Mouse (Mus musculus): Measurements from ENCODE around the gene Ltbp2. TPM values are rescaled to one million over a fixed set of nuclear protein-coding genes. Genes with fewer than 3 reads are reported as not detected.

Gene Ltbp2
- polyA plus RNA-seq, 1 experiment from 2014 or later = 0.25 TPM

DNA sequence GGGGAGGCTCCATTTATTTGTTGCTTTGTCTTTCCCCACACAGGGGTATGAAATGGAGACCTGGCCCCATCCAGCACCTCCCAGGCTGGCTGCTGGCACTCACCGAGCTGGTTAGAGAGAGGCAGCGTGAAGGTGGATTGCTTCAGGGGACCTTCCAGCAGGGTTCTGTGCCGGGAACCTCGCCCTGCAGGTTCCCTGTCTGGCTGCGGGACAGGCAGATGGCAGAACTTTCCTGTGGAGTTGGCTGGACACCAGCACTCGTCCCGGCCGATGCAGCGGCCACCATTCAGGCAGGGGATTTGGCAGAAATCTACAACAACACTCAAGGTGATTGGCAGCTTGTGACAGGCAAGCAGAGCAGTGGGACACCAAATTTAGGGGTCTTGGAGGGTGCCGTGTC lies 46.4 kb downstream of the Ltbp2 start:
- WGBS = 81% methylated on average over 10 of the region's 10 CpGs
- H3K9me3 ChIP-seq = no peaks in the 10 kb centered on the region
- ATAC-seq (replicated peaks) = no peak
- no peak overlapping the region for H3K4me3 ChIP-seq
- H3K36me3 ChIP-seq (replicated peaks) = no peaks in the 10 kb centered on the region
- no peak overlapping the region for H3K4me2 ChIP-seq
- no peak overlapping the region for H3K9ac ChIP-seq
- H3K27ac ChIP-seq = no peak overlapping the region
- H3K27me3 ChIP-seq (replicated peaks) = no peaks in the 10 kb centered on the region
- no peaks in the 10 kb centered on the region for H3K4me1 ChIP-seq

DNA sequence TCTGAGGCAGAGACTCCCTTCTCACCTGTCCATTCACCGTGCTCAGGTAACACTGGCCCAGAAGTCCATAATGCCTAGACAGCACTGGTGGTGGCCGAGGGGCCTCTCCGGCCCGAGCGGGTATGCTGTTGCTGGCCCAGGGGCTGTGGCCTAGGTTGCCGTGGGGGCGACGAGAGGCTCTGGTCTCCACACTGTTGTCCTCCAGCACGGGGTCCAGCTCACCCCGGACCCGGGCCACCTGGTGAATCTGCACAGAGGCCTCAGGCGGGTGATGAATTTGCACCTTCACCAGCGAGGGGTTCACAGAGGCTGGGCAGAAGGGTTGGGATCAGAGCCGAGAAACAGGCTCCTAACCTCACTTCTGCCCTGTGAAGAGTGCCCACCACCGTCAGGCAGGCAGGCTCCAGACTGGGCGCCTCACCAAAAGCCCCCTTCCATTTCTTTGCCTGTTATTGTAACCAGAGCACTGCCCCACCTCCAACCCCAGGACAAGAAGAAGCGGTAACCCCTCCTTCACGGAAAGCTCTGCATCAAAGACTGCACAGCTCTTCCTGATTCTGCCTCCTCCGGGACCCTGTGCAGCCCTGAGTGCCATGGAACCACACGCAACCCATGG lies 47.1 kb downstream of the Ltbp2 start:
- Histone ChIP-seq H3K36me3 (replicated peaks) (no peaks in the 10 kb centered on the region), H3K27ac (no peak overlapping the region), H3K27me3 (replicated peaks) (no peaks in the 10 kb centered on the region), H3K9ac (no peak overlapping the region), H3K4me1 (no peaks in the 10 kb centered on the region), H3K4me2 (no peak overlapping the region), H3K9me3 (no peaks in the 10 kb centered on the region), H3K4me3 (no peak overlapping the region)
- no peak for ATAC-seq (replicated peaks)
- WGBS = 83% methylated on average over 20 of the region's 20 CpGs

DNA sequence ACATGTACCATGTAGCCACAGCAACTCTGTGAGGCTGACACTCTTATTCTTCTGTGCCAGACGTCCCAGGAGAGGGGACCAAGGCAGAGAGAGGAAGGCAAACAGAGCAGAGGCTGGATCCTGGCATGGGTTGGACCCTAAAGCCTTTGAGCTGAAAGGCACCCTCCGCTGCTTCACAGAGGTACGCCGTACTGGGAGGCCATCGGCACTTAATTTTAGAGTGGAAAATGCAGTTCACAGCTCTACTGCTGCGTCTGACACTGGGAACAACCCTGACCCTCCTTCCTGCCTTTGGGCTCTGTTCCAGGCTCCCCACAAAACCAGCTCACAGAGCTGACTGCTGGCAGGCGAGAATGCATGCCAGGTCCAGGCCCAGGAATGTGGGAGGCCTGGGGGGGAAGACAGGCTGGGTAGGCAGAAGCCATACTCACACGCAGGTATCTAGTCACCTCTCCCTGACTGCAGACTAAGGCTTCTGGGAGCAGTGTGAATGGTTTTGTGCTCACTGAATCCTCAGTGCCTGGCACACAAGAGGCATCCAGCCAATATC lies 48.9 kb downstream of the Ltbp2 start:
- no peak for ATAC-seq (replicated peaks)
- 61% methylated on average over 8 of the region's 8 CpGs for WGBS

DNA sequence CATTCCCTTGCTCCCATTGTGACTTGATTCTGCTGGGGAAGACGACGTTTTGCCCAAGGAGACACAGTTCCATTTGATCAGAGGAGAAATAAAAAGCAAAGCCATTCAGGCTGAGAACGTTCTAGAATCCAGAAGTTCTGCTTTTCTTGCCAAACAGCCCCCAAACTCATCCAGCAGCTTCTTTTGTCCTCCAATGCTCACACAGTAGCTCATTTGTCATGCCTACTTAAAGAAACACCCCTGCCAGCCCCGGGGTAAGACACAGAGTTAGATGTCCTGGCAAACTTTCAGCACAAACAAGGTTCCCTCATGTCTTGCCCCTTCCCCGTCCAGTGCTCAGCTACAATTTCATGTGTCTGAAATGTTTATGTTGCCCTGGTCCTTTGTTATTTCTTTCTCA lies 52.1 kb downstream of the Ltbp2 start:
- WGBS = 50% methylated on average over 5 of the region's 5 CpGs
- H3K27me3 ChIP-seq (replicated peaks) = no peaks in the 10 kb centered on the region
- no peaks in the 10 kb centered on the region for H3K4me1 ChIP-seq
- no peak for ATAC-seq (replicated peaks)
- no peak overlapping the region for H3K9ac ChIP-seq
- H3K9me3 ChIP-seq = no peaks in the 10 kb centered on the region
- H3K27ac ChIP-seq = no peak overlapping the region
- no peak overlapping the region for H3K4me3 ChIP-seq
- no peak overlapping the region for H3K4me2 ChIP-seq
- H3K36me3 ChIP-seq (replicated peaks) = no peaks in the 10 kb centered on the region

More for the DNA sequence above, 48.9 kb downstream of the Ltbp2 start:
- no peaks in the 10 kb centered on the region for H3K4me1 ChIP-seq
- no peak overlapping the region for H3K4me2 ChIP-seq
- H3K4me3 ChIP-seq = no peak overlapping the region
- no peaks in the 10 kb centered on the region for H3K36me3 ChIP-seq (replicated peaks)
- H3K27me3 ChIP-seq (replicated peaks) = no peaks in the 10 kb centered on the region
- H3K27ac ChIP-seq = no peak overlapping the region
- no peaks in the 10 kb centered on the region for H3K9me3 ChIP-seq
- H3K9ac ChIP-seq = no peak overlapping the region

DNA sequence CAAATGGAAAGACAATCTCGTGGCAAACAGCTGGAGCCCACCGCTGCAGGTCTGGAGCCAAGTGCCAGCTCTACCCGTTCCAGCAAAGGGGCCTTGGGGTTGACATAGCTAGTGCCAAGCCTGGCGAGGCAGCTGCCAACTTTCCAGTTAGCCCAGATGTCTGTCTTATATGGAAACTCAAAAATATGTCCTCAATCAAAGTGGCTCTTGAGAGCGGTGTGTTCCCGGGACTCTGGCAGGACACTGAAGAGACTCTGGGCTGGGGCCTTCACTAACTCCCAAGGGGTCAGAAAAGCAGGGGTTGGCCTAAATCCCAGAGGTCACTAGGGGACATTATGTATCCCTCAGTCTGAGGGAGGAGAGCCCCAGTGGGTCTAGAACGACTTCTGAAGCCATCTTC lies 52.7 kb downstream of the Ltbp2 start:
- Histone ChIP-seq H3K36me3 (replicated peaks) (no peaks in the 10 kb centered on the region), H3K4me2 (no peak overlapping the region), H3K4me1 (no peaks in the 10 kb centered on the region), H3K4me3 (no peak overlapping the region), H3K27me3 (replicated peaks) (no peaks in the 10 kb centered on the region), H3K9ac (no peak overlapping the region), H3K9me3 (no peaks in the 10 kb centered on the region), H3K27ac (no peak overlapping the region)
- 74% methylated on average over 7 of the region's 7 CpGs for whole genome bisulfite sequencing
- no peak for ATAC-seq (replicated peaks)

DNA sequence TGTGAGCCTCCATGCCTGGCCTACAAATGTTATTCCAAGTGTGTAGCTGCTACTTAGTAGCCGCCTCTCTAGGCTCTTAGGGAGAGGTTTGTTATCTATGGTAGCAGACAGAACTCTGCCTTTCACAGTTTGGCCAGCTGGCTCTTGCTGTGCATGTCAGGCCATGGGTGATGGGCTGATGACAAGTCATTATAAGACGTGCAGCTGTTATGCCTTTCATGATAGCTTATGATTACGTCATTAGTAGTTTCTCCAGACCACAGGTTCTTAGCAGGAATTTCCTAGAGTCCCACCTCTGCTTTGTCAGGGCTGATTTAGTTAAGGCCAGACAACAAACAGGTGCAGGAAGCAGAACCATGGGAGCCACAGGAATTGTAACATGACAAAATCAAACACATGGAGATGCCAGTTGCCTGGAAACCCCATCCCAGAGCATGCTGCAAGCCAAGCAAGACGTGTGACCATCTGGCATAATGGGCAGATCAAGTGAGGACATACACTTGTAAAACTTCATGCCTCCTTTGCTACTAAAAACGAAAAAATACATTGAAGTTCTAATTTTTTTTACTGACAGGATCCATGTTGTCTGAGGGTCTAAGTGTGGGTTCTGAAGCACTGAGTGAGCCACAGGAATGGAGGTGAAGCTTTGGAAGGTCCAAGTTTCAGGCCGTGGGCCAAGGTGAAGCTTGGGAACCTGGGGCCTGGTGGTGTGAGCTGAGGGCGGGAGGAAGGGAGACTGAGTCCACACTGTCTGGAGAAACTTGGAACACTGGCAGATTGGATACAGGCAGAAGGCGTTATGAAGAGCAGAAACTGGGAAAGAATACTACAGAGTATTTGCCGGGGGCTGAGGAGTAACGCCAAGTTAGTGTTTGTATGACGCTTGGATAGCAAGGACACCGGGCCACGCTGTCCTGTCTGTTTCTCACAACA lies 56.8 kb downstream of the Ltbp2 start:
- WGBS = 85% methylated on average over 13 of the region's 13 CpGs
- ATAC-seq (replicated peaks) = no peak

DNA sequence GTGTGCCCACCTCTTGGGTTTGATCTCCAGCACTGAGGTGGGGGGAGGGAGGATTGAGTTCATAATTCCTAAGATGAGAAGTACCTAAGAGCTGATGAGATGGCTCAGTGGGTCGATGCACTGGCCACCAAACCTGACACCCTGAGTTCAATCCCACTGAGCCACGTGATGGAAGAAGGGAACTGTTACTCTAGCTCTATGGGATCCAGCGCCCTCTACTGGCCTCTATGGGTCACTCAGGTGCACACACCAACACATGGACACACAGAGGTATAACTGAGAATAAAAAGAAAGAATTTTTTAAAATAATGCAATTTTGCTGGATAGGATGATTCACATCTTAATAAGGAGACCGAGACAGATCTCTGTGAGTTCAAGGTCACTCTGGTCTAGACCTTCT lies 57.8 kb downstream of the Ltbp2 start:
- H3K27me3 ChIP-seq (replicated peaks) = no peaks in the 10 kb centered on the region
- no peak overlapping the region for H3K9ac ChIP-seq
- H3K4me3 ChIP-seq = no peak overlapping the region
- no peak for ATAC-seq (replicated peaks)
- no peak overlapping the region for H3K27ac ChIP-seq
- no peaks in the 10 kb centered on the region for H3K9me3 ChIP-seq
- no peak overlapping the region for H3K4me2 ChIP-seq
- no peaks in the 10 kb centered on the region for H3K36me3 ChIP-seq (replicated peaks)
- 65% methylated on average over 4 of the region's 4 CpGs for WGBS
- H3K4me1 ChIP-seq = no peaks in the 10 kb centered on the region

More for the DNA sequence above, 56.8 kb downstream of the Ltbp2 start:
- Histone ChIP-seq H3K27ac (no peak overlapping the region), H3K36me3 (replicated peaks) (no peaks in the 10 kb centered on the region), H3K9ac (no peak overlapping the region), H3K4me1 (no peaks in the 10 kb centered on the region), H3K27me3 (replicated peaks) (no peaks in the 10 kb centered on the region), H3K4me3 (no peak overlapping the region), H3K9me3 (no peaks in the 10 kb centered on the region), H3K4me2 (no peak overlapping the region)

DNA sequence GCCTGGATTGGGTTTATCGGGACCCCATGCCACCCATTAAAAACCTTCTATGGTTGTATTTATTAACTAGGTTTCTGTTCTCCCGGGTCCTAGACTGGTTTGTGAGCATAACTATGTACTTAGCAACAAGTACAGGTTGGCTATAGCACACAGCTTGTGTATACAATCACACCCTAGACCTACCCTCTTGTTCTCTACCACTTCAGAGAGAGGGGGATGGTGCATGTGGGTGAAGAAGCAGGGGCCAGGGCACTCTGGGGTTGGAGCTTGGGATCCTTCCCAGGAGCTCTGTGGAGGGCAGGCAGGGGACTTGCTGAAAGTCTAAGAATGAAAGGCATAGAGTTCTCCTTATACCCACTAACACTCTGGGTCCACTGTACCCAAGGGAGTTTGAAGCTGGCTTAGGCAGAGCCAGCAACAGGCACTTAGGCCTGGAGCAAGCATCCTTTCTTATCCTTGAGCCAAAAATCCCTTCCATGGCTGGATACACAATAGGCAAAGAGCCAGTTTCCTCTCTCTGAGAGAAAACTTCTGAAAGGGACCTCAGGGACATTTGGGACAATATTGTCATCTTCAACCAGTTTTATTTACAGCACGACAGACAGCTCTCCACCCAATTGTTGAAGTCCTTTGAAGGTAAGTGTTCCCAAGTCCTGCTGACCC lies 61.5 kb downstream of the Ltbp2 start:
- no peaks in the 10 kb centered on the region for H3K9me3 ChIP-seq
- H3K27ac ChIP-seq = no peak overlapping the region
- no peaks in the 10 kb centered on the region for H3K36me3 ChIP-seq (replicated peaks)
- no peaks in the 10 kb centered on the region for H3K4me1 ChIP-seq
- no peak overlapping the region for H3K4me3 ChIP-seq
- no peaks in the 10 kb centered on the region for H3K27me3 ChIP-seq (replicated peaks)
- H3K9ac ChIP-seq = no peak overlapping the region
- WGBS = 79% methylated on average over 3 of the region's 3 CpGs
- ATAC-seq (replicated peaks) = no peak
- H3K4me2 ChIP-seq = no peak overlapping the region

DNA sequence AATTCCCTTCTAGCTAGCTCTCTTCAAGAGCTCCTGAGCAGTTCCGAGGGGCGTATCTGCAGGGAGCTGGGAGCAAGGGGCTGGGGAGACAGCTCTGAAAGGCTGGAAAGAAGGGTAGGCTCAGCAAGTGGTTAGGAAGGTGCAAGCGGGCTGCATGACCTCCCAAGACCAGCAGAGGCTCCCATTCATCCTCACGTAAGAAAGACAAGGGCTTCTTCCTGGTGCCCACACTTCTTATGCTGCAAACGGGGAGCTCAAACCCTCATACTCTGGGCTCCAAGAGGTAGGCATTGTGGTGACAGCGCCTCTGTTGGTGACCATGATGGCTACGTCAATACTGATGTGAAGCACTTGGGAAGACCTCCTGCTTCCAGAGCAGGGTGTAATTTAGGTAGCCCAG lies 62.6 kb downstream of the Ltbp2 start:
- 47% methylated on average over 7 of the region's 7 CpGs for WGBS
- Histone ChIP-seq H3K4me3 (no peak overlapping the region), H3K4me1 (no peaks in the 10 kb centered on the region), H3K27me3 (replicated peaks) (no peaks in the 10 kb centered on the region), H3K9me3 (no peaks in the 10 kb centered on the region), H3K4me2 (no peak overlapping the region), H3K36me3 (replicated peaks) (no peaks in the 10 kb centered on the region), H3K27ac (no peak overlapping the region), H3K9ac (no peak overlapping the region)
- no peak for ATAC-seq (replicated peaks)

DNA sequence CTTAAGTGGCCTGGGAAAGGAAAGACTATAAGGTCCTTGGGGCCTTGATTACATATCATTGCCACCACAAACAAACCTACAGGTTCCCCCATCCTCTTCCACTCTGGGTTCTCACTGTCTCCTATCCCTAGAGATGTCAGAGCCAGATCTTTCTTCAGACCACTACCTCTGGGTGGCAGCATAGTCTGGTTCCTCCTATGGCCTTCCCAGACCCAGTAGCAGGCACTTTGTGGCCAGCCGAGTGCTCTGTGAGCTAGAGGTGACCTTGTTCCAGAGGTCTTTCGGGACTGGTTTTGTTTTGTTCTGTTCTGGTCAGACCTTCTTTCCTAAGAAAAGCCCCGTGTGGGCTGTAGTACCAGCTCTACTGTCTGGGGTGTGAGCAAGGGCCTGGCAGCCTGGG lies 64.3 kb downstream of the Ltbp2 start:
- WGBS = 74% methylated on average over 3 of the region's 3 CpGs
- no peak overlapping the region for H3K4me3 ChIP-seq
- no peaks in the 10 kb centered on the region for H3K27me3 ChIP-seq (replicated peaks)

DNA sequence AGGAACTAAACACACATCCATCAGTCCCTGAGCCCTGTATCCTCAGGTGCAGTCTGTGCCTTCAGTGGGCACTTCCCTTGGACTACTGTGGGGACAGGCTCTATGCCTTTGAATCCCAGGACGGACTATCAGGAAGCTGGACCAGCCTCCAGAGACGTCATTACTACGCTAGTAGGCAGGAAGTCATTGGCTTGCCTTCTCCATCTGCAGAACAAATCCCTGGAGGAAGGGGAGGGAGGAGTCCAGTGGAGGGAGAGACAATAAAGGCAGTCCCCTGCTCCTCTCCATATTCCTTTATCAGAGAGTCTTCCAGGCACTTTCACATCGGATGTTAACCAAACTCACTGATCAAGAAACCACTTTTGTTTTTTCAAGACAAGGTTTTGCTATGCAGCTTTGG lies 64.8 kb downstream of the Ltbp2 start:
- Histone ChIP-seq H3K9me3 (no peaks in the 10 kb centered on the region), H3K4me2 (no peak overlapping the region), H3K9ac (no peak overlapping the region), H3K27me3 (replicated peaks) (no peaks in the 10 kb centered on the region), H3K27ac (no peak overlapping the region), H3K4me1 (no peaks in the 10 kb centered on the region), H3K36me3 (replicated peaks) (no peaks in the 10 kb centered on the region), H3K4me3 (no peak overlapping the region)
- no peak for ATAC-seq (replicated peaks)
- WGBS = 73% methylated on average over 4 of the region's 4 CpGs

More for the DNA sequence above, 64.3 kb downstream of the Ltbp2 start:
- Histone ChIP-seq H3K36me3 (replicated peaks) (no peaks in the 10 kb centered on the region), H3K9ac (no peak overlapping the region), H3K4me2 (no peak overlapping the region), H3K9me3 (no peaks in the 10 kb centered on the region), H3K27ac (no peak overlapping the region), H3K4me1 (no peaks in the 10 kb centered on the region)
- ATAC-seq (replicated peaks) = no peak

DNA sequence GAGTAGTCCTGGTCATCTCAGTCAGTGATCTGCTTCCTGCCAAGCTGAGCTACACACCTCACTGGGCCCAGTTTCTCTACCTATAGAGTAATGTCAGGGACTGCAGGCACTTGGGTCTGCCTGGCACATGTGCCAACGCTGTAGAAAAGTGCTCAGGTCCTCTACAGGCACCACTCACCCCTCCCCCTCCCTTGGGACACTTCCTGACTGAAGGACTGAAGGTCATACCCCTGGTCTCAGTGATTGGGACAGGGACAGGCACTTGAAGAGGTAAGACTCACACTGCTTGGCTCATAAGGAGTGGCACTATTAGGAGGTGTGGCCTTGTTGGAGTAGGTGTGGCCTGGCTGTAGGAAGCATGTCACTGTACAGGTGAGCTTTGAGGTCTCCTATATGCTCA lies 65.5 kb downstream of the Ltbp2 start:
- Histone ChIP-seq H3K9ac (no peak overlapping the region), H3K36me3 (replicated peaks) (no peaks in the 10 kb centered on the region), H3K4me2 (no peak overlapping the region), H3K27ac (no peak overlapping the region), H3K27me3 (replicated peaks) (no peaks in the 10 kb centered on the region), H3K4me3 (no peak overlapping the region), H3K4me1 (no peaks in the 10 kb centered on the region), H3K9me3 (no peaks in the 10 kb centered on the region)
- WGBS = 64% methylated on average over 1 of the region's 1 CpGs
- ATAC-seq (replicated peaks) = no peak

Measured in midbrain, embryonic 15.5 days (tissue).